Mouse (Mus musculus) lung, postnatal 25 days (tissue): ENCODE results near the gene Panx1.

Source experiments
- DNase-seq: peaks from one replicate; pipeline ENCODE4 v3.0.0; 2022; ENCODE audit warnings: low spot score

Panx1 gene

GRCm38 (mm10) chr9:14970805-14971525 lies 74.3 kb downstream of the Panx1 start:
- DNase-seq = no peak

DNA sequence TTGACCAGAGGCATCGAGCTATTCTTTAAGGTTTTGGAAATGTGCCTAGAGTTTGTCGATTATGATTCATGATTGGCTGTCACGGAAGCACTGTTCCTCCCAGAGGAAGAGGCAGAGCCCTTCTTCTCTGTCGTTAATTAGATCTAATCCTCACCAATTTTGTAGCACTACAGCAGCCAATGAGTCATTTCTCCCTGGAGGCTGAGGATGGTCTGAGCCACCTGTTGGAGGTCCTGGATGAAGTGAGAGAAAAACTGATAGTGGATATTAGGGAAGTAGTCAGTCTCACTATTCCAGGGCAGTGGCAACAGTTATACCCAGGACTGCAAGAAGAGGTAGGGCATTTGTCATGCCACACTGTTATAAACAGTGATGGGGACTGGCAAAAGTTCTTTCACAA lies 75.1 kb downstream of the Panx1 start:
- DNase-seq = no peak

DNA sequence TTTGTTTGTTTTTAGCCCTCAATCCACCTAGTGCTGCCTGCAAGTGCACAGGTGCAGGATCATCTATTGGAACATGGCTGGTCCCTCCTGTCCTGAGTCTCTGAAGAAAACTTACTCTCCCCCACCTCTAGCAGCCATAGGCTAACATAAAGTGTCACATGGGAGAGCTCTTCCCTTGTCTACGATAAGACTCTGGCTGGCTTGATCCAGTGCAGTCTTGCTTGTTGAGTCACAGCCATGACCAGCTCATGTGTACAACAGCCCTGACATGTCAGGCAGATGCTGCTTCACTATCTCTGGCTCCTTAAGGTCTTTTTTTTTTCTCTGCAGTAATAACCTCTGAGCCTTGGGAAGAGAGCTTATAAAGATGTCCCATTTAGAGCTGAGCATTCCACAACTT lies 77.7 kb downstream of the Panx1 start:
- DNase-seq = no peak

DNA sequence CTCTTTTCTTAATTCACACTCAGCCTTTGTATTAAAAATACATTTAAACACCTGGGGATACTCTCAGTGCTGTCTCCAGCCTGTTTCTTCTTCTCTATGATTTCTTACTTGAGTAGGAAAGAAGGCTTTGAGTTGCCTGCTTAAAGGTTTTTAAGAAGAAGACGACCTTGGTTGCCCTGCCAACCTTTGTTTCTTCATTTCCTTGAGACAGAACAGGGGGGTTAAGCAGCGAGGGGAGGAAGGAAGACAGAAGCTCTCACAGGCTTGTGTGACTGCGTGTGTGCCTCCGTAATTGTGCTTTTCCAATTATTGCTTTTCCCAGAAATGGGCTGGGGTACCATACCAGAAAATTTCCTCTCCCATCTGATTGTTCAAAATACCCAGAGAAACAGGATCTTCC lies 78.5 kb downstream of the Panx1 start:
- DNase-seq = no peak

DNA sequence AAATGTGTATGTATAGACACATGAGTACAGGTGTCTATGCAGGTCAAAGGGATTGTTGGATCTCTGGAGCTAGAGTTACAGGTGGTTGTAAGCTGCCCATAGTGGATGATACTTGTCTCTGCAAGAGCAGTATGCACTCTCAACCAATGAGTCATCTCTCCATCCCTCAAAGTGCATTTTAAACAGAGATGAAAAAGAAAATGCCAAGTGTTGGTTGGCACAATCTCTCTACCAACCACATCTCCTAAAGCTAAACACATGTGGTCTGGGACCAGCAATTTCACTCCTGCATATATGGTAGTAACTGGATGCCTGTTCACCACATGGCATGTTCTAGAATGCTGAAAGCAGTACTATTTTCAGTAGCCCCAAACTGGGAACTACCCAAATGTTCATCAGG lies 79.9 kb downstream of the Panx1 start:
- no peak for DNase-seq

DNA sequence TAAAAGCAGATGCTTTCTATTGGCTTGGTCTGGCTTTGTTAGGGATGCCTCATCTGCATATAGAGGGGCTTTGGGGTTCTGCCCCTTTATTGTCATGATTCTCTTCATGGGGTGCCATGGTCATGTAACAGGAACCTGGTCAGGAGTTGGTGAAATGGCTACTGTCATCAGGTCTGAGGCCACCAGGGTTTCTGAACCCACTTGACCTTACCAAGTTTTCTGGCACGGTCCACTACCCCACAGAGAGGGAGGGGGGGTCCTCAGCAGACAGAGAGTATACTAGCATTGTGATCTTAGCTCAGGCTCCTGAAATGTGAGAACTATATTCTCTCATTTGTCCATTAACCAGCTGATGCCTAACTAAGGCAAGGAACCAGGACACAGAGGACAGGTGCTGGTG lies 82.5 kb downstream of the Panx1 start:
- no peak for DNase-seq

- DNase-seq = no peak
Measured at GRCm38 (mm10) chr9:14954659-14955058, 90.6 kb downstream of the Panx1 start.
